Mouse (Mus musculus) kidney, embryonic 14.5 days (tissue): ENCODE data around the gene Fam89b. TPM values are rescaled to one million over a fixed set of nuclear protein-coding genes. Genes with fewer than 3 reads are reported as not detected.

ENCODE experiments used
- ATAC-seq: fragments of 200-750 bp; cut with Nextera tagmentation; 2 replicates; pipeline ENCODE4 v1.8.0; 2017; ENCODE audit warnings: moderate number of reproducible peaks, mild to moderate bottlenecking, moderate TSS enrichment, moderate library complexity; ENCODE audit not compliant: low FRiP score, low TSS enrichment
- H3K27ac ChIP-seq: fragments of 300-500 bp; sonication (generic); 2 replicates; pipeline ENCODE4 v1.5.1; 2014; ENCODE audit warnings: low read depth, mild to moderate bottlenecking, low read length, moderate library complexity, mixed read lengths
- H3K27me3 ChIP-seq: fragments of 300-500 bp; sonication (generic); 2 replicates; pipeline ENCODE4 v1.6.1; 2014; ENCODE audit warnings: mild to moderate bottlenecking, low read length; ENCODE audit not compliant: control insufficient read depth, insufficient read depth
- H3K36me3 ChIP-seq: fragments of 300-500 bp; sonication (generic); 2 replicates; pipeline ENCODE4 v1.6.1; 2014; ENCODE audit warnings: low read length, mixed read lengths; ENCODE audit not compliant: control insufficient read depth, insufficient read depth
- H3K4me1 ChIP-seq: fragments of 300-500 bp; sonication (generic); 2 replicates; pipeline ENCODE4 v1.6.1; 2014; ENCODE audit warnings: low read length, mixed read lengths; ENCODE audit not compliant: control insufficient read depth, insufficient read depth
- H3K4me2 ChIP-seq: fragments of 300-500 bp; sonication (generic); replicated peaks from 2 replicates; pipeline ENCODE4 v1.6.1; 2014; ENCODE audit warnings: low read depth, mild to moderate bottlenecking, low read length
- H3K4me3 ChIP-seq: fragments of 300-500 bp; sonication (generic); 2 replicates; pipeline ENCODE4 v1.5.1; 2014; ENCODE audit warnings: mild to moderate bottlenecking, low read length
- H3K9ac ChIP-seq: fragments of 300-500 bp; sonication (generic); 2 replicates; pipeline ENCODE4 v1.6.1; 2014; ENCODE audit warnings: low read depth, mild to moderate bottlenecking, low read length, moderate library complexity
- H3K9me3 ChIP-seq: fragments of 300-500 bp; sonication (generic); 2 replicates; pipeline ENCODE4 v1.6.1; 2016; ENCODE audit warnings: low read length; ENCODE audit not compliant: control insufficient read depth
- WGBS: fragments of 180-500 bp; shearing (Covaris S2); extraction: QIAGEN DNeasy Blood & Tissue Kit; methylation state at CpG from one replicate; pipeline ENCODE4 v1.1.7; 2014; 5-methylcytosine and 5-hydroxymethylcytosine counted together
- microRNA-seq: library from miRNA; unstranded; fragments of <30 nt; microRNA quantifications from one replicate; pipeline ENCODE4, GENCODE M21; 2016
- polyA plus RNA-seq: library from polyadenylated mRNA; unstranded; fragments of >200 nt; fragmentation: Nextera tagmentation; extraction: Ambion mirVana; gene quantifications from 2 replicates; pipeline ENCODE4 v1.2.1, GENCODE M21; 2014

Fam89b gene
- polyA plus RNA-seq, 1 experiment from 2014 or later = 114 TPM

DNA sequence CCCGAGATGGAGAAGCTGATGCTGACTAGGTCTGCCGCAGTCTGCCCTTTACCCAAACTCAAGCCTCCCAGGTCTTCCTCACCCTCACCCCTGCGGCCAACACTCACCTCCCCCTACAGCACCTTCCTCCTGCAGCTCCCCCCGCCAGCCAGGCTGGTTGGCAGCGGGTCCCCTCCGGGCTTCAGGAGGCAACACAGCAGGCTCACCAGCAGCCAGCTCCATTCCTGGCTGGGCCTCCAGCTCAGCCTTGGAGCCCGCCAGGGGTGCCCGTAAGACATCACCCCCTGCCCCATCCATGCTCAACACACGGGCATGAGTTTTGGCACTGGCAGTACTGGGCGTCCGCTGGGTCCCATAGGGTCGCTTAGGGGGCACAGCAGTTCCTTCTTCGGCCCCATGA lies 44.5 kb downstream of the Fam89b start:
- no peak overlapping the region for H3K4me3 ChIP-seq
- no peak overlapping the region for H3K4me2 ChIP-seq
- H3K9me3 ChIP-seq = no peaks in the 10 kb centered on the region
- no peak for ATAC-seq
- no peaks in the 10 kb centered on the region for H3K27me3 ChIP-seq
- WGBS = 90% methylated on average over 13 of the region's 13 CpGs
- H3K36me3 ChIP-seq = peaks cover 70% of the 10 kb centered on the region
- H3K4me1 ChIP-seq = peaks cover 11% of the 10 kb centered on the region
- no peak overlapping the region for H3K9ac ChIP-seq
- no peak overlapping the region for H3K27ac ChIP-seq

DNA sequence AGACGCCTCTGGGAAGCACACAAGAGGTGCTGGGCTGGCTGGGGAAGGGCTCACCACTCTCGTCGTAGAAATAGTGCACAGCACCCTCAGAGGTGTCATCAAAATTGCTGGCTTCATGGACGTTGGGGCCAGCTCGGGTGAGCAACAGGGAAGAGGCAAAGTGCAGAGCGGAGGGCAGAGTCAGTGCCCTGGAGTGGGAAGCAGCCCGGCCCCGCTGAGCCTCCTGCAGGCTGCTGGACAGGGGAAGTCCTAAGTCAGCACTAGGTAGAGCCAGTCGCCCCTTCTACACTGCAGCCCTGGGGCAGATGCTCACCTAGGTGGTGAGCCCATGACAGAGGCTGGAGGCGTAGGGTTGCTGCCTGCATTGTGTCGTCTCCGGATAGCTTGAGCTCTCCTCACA lies 45.2 kb downstream of the Fam89b start:
- WGBS = 95% methylated on average over 12 of the region's 12 CpGs
- 0 out of 2 replicates have a peak overlapping the region, but pooled peaks have one; percentile 1 for H3K9ac ChIP-seq
- peaks cover 77% of the 10 kb centered on the region for H3K36me3 ChIP-seq
- H3K4me1 ChIP-seq = peaks cover 11% of the 10 kb centered on the region
- H3K27me3 ChIP-seq = no peaks in the 10 kb centered on the region
- H3K4me2 ChIP-seq = no peak overlapping the region
- H3K9me3 ChIP-seq = no peaks in the 10 kb centered on the region
- ATAC-seq = no peak
- H3K27ac ChIP-seq = no peak overlapping the region
- no peak overlapping the region for H3K4me3 ChIP-seq

DNA sequence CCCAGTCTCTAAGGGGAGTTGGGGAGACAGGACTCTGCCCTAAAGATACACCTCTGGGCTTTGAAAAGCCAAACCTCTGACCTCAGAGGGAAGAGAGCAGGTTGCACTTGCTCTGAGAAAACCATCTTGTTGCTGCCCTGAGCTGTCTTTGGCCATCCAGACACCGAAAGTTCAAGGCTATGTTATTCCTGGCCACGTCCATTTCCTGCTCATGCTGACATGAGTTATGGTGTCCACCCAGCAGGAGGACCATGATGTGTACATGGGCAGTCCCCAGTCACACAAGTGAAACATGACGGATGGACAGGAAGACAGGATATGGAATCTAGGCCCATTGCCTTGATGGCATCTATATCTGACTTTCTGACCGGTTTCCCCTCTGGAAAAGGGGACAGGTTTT lies 49.0 kb downstream of the Fam89b start:
- Histone ChIP-seq H3K4me1 (no peaks in the 10 kb centered on the region), H3K4me2 (no peak overlapping the region), H3K9me3 (no peaks in the 10 kb centered on the region), H3K27ac (no peak overlapping the region), H3K27me3 (no peaks in the 10 kb centered on the region), H3K4me3 (no peak overlapping the region), H3K9ac (no peak overlapping the region), H3K36me3 (peaks cover 92% of the 10 kb centered on the region)
- no peak for ATAC-seq
- 53% methylated on average over 4 of the region's 4 CpGs for WGBS

Small RNA genes lying within 50 kb of the gene (microRNA-seq; reads per million reads assigned to microRNA genes)
- not detected for gene Mir6987

Other genes starting within 250 kb of the Fam89b start
- gene Mus81, start 241.3 kb downstream of the Fam89b start, polyA plus RNA-seq = 36.2 and 42.2 TPM in 2 replicates
- gene Cfl1, start 239.2 kb downstream of the Fam89b start, polyA plus RNA-seq = 3,114 and 3,144 TPM in 2 replicates
- gene 1700020D05Rik, start 225.9 kb downstream of the Fam89b start, polyA plus RNA-seq = 0.19 TPM in 1 of 2 replicates, not detected in the other
- gene Snx32, start 219.1 kb downstream of the Fam89b start, polyA plus RNA-seq = 5.7 and 6.5 TPM in 2 replicates
- 11.1 and 11.8 TPM in 2 replicates for gene Ovol1, start 169.0 kb downstream of the Fam89b start, polyA plus RNA-seq
- 7.6 and 9.2 TPM in 2 replicates for gene Ap5b1, start 161.6 kb downstream of the Fam89b start, polyA plus RNA-seq
- 159 and 182 TPM in 2 replicates for gene Rnaseh2c, start 127.8 kb downstream of the Fam89b start, polyA plus RNA-seq
- gene Kat5, start 119.4 kb downstream of the Fam89b start, polyA plus RNA-seq = 31.5 and 36.0 TPM in 2 replicates
- gene Rela, start 92.2 kb downstream of the Fam89b start, polyA plus RNA-seq = 42.4 and 49.8 TPM in 2 replicates
- 17.4 and 26.8 TPM in 2 replicates for gene Sipa1, start 65.9 kb downstream of the Fam89b start, polyA plus RNA-seq
- 26.8 and 33.6 TPM in 2 replicates for gene Map3k11, start 40.9 kb downstream of the Fam89b start, polyA plus RNA-seq
- 31.2 and 35.4 TPM in 2 replicates for gene Pcnx3, start 40.7 kb downstream of the Fam89b start, polyA plus RNA-seq
- gene Kcnk7, start 25.3 kb downstream of the Fam89b start, polyA plus RNA-seq = 0.39 and 0.42 TPM in 2 replicates
- gene Ehbp1l1, start 3.3 kb downstream of the Fam89b start, polyA plus RNA-seq = 8.8 and 11.5 TPM in 2 replicates
- gene Ltbp3, start 11.3 kb upstream of the Fam89b start, polyA plus RNA-seq = 14.9 and 27.1 TPM in 2 replicates
- gene Scyl1, start 41.8 kb upstream of the Fam89b start, polyA plus RNA-seq = 54.7 and 73.5 TPM in 2 replicates
- gene Frmd8, start 145.6 kb upstream of the Fam89b start, polyA plus RNA-seq = 17.4 and 26.5 TPM in 2 replicates
- gene Slc25a45, start 148.2 kb upstream of the Fam89b start, polyA plus RNA-seq = 3.3 and 3.5 TPM in 2 replicates
- 2.9 and 4.0 TPM in 2 replicates for gene Tigd3, start 164.5 kb upstream of the Fam89b start, polyA plus RNA-seq
- gene Dpf2, start 183.4 kb upstream of the Fam89b start, polyA plus RNA-seq = 132 and 167 TPM in 2 replicates
- 10.5 and 10.8 TPM in 2 replicates for gene Cdc42ep2, start 195.2 kb upstream of the Fam89b start, polyA plus RNA-seq
- 74.2 and 95.3 TPM in 2 replicates for gene Pola2, start 234.5 kb upstream of the Fam89b start, polyA plus RNA-seq